Mouse (Mus musculus) CD4-positive, CD25-positive, alpha-beta regulatory T cell, adult 2 months (primary cell): ENCODE data around the gene Bex3.
"Not testable (repeated sequence)": the region's sequence is repeated elsewhere in the genome, so short reads cannot be mapped to it uniquely, and the experiment has no call there.

Source experiments
- DNase-seq: peaks from one replicate; pipeline ENCODE4 v3.0.0-alpha.2; 2012; ENCODE audit warnings: low read depth, low spot score

Gene Bex3

DNA sequence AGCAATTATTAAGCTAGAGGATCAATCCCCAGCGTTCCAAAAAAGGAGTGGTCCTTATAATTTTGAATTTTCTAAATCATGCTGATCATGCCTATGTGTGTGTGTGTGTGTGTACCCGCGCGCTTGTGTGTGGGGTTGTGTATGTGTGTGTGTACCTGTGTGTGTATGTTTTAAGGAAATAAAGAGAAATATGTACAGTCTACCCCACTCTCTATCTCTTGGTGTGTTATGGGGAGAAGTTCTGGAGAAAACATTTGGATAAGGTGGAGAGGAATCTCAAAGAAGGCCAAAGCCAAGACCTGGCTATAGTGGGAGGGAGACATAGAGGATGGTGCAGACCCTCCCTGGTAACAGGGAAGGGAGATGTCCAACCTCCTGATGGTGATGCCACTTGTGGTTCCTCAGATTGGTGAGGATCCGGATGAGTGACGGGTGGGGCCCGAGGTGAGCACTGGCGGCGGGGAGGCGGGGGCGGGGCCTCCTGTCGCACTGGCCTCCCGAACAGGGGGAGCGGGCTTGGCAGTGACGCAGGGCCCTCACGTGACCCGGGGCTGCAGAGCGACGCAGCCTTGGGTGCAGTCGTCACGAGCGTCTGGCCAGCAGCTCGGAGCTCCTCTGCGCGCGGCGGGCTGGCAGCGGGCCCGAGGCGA lies at the start of gene Bex3:
Bex3 (plus strand) TSS at position 511 of the 650 bp plus-strand sequence.
- DNase-seq, result not testable (repeated sequence)

DNA sequence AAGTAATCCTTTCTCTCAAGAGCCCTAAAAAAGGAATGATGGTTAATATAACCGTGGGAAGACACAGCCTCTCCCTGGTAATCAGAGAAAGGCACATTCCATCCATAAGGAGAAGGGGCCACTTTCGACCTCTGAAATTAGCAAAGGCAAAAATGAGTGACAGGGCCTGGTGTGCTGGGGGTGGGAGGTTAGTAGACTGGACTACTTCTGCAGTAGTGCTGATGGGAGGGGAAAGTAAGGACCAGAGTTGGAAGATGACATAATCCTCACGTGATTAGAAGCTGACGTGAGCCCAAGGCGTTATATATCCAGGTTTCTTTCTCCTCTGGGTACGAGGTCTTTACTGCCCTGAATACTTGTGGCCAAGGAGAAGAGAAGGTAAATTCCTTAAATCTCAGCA lies 46.3 kb upstream of the Bex3 start:
- DNase-seq, result no peak

GRCm38 (mm10) chrX:136227768-136228167 lies 42.3 kb upstream of the Bex3 start:
- no peak for DNase-seq

DNA sequence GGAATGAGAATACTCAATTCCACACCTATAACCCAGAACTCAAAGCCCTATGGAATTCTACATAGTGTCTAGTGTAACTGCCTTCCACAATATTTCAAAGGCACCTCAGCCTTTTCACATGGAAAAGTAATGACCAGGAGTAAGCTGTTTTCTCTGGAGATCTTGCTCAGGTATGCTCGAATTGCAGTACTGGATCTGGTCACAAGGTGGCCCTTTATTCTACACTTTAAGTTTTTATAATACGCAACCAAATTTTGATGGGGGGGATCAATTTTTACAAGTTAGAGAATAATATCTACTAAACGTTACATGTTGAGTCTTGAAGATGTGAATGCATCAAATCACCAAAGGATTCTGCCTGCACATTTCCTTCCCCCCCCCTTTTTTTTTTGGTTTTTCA lies 31.9 kb upstream of the Bex3 start:
- peak; percentile 65 for DNase-seq

DNA sequence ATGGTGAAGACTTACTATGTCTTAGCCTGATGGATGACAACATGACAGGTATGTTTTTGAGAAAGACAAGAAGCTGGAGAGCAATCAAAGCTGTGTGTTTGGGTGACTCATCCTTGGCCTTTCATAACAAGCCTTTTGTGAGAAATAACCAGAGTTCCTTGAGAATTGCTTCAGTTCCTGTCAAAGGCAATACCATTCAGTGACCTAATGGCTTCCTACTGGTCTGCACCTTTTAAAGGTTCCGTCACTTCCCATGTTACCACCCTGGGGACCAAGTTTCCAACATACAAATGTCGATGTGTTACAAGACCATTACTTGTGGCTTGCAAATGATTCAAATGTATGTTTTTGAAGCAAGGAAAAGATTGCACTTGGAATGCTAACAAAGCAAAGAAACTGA lies 26.9 kb upstream of the Bex3 start:
- no peak for DNase-seq

DNA sequence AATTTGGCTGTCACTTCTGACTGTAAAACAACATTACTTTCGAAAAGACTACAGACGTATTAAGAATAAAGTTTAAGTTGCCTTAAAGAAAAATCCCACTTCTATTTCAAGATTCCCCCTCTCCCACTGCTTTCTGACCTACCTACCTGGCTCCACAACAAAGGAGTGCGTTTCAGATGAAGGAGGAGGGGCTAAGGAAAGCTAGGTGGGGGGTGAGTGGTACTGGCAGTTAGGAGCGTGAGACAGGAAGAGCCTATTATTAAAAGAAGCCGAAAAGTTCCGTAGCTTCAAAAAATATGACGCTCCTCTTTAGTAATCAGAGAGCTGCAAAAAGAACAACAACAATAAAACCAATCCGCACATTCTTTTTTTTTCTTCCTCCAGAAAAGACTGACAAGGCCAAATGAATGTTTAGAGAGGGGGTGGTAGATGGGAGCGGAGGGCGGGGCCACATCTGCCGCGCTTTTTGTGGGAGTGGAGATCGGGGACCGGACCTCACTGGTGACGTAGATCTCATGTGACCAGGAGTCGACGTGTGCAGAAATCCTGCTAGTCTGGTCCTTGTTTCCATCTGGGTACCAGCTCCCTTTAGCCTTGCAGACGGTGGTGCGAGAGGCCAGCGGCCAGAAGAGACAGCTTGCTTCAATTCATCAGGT lies 25.4 kb upstream of the Bex3 start, which contains the start of gene Tceal9:
Tceal9 (plus strand) TSS at position 506 of the 656 bp plus-strand sequence.
- DNase-seq, result peak; percentile 82

DNA sequence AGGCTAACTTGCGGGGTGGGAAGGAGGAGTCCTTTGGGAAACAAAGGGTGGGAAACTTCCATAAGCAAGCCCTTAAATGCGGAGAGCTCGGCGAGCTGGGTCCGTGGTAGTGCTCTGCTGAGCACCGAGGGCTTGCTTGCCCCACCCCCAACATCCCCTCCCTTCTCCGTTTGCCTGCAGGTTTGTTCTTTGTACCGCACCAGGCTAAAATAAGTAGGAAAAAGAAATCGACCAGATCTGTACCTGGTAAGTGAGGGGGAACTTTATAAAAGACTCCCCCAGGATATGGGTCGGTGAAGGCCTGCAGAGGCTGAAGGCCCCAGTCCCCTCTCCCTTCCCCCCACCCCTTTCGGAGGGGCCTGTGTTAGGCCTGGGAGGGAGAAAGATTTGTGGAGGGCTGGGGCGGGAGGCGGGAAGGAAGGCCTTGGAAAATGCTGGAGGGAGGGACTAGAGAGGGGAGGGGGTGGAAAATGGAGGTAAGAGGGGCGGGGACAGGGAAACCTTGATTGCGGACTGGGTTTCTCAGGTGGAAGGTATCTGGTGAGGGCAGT lies 24.5 kb upstream of the Bex3 start:
- peak; percentile 40 for DNase-seq

DNA sequence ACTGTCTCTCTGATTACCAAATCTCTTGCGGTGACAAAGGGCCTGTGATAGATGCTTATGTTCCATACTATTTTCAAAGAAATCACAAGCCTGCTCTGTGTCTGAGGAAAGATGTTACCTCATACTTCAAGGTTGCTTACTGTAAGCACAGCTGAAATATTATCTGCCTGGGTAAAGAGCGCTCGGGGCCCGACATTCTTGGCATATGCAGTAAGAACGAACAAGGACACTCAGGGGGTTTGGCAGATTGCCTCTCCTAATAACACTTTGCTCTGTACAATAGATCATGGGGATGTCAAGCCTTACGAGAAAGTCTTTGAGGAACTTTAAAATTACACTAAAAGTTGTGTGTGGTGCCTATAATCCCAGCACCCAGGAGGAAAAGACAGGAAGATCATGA lies 21.2 kb upstream of the Bex3 start:
- no peak for DNase-seq

DNA sequence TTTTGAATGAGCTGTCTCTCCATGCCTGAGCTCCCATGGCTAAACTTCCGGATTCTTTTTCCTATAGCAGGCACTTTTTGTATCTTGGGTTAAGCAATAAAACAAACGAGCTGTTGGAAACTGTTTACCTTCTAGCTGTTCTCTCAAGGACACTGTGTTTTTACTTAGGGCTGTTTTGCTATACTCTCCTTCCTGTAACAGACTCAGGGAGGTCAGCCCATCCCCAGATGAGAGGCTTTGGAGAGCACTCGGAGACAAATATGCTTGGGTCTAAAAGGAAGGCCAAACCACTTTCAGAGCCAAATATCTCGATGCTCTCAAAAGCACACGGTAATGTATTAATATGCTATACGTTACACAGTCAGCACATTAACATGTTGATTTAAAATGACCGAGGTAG lies 20.4 kb upstream of the Bex3 start:
- DNase-seq, result no peak

DNA sequence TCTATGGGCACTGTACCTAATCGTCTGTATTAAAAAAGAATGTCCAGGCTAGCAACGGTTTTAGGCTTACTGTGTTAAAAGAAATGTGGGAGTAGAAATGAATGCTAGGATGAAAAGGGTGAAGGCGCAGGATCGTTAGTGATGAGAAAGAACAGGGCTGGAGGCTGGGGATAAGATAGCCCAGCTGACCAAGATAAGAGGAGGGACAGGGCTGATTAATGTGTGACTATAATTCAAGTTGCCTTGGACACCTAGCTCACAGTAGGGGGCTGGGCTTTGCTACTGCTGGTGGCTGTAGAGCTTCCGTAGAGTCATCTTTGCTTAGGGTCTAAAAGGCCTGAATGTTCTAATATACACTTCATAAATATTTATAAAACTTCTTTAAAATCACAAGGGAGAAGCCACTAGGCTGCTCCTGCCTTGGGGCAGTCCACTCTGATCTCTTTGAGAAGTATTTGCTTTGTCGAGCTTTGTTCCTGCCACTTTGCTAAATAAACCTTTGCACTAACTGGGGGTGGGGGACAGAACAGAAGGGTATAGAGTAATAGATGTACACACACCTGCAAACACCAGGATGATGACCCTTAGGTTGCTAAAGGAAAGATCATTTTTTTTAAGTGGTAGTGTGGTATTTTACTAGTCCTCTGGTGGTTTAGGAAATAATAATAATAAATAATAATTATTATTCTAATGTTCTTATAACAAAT lies 17.9 kb upstream of the Bex3 start:
- DNase-seq, result no peak

GRCm38 (mm10) chrX:136267720-136268119 lies 2.3 kb upstream of the Bex3 start:
- DNase-seq, result no peak

- DNase-seq, result no peak
Observed at GRCm38 (mm10) chrX:136268173-136268572, 1.9 kb upstream of the Bex3 start.

DNA sequence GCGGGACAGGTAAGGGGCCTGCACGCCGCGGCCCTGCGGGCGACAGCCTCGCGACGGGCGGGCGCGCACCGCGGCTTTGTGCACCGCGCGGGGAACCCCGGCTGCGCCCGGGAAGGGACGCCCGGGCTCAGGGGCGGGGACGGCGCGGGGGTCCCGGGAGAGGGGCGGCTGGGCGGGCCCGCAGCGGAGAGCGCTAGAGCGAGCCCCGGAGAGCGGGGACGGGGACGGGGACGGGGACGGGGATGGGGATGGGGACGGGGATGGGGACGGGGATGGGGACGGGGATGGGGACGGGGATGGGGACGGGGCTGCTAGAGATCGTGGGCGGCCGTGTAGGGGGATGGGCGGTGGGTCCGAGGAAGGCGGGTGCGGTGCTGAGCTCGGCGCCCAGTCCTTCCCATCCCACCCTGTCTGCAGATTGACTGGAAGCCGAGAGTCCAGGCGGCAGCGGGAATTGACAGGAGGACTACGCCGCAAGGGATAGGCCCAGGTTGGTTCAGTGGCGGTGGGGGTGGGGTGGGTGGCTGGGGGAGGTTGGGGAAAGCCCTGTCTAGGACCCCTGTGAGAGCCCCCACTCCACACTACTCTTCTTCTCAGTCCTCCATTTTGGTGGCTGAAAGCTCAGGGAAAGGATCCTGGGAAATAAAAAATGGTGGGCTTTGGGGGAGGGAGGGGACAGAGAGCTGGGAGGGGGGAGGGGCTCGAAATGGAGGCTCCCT lies 499 bp downstream of the Bex3 start:
- DNase-seq, result peak; percentile 28

GRCm38 (mm10) chrX:136274542-136274941 lies 4.5 kb downstream of the Bex3 start:
- DNase-seq, result no peak

- no peak for DNase-seq
Observed at GRCm38 (mm10) chrX:136275386-136275785, 5.3 kb downstream of the Bex3 start.

DNA sequence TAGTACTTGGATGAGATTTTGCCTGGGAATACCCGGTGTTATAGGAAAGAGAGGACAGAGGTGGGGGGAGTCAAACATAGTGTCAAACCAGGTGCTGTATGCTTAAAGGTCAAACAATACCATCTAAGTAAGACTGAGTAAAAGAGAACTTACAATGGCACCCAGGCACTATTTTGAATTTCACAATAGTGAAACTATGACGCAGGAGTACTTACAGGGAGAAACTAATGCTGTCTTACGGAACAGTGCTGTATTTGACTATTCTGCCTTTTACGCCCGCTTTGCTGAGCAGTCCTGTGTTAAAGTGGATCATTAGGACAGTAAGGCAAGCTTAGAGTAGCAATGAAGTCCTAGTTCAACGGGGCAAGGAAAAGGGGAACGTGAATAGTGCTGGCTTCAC lies 7.5 kb downstream of the Bex3 start:
- no peak for DNase-seq

DNA sequence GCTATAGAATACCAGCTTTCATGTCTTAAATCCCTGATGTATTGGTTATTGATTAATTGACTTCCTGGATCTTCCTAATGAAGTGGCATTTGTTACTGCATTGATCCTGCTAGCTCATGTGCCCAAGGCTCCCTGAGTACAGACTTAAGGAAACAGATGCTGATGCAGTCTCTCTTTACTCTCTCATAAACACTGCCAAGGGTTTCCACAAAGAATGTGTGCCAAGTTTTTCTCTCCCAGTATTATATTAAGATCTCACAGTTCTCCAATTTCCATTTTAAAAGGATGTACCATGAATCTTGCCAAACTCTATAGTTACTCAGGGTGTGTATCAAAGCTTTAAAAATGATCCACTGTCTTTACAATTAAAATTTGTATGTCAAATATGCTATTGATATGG lies 8.3 kb downstream of the Bex3 start:
- DNase-seq, result no peak

DNA sequence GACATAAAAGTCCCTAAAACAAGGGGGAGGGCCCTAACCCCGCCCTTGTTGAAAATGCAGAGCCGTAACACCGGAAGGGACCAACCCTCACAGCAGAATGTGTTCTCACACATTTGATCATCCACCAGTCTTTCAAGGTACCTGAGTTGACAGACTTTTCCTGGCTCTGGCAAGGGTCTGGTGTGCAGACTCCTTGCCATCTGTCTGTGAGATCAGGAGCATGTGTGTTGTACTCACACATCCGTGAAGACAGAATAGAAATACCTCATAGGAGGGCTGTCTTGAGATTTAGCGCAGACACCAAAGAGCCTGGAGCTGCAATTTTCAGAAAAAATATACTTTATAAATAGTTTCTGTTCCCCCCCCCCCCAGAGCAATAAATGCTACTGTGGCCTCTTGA lies 9.4 kb downstream of the Bex3 start:
- no peak for DNase-seq

- peak; percentile 44 for DNase-seq
Observed at GRCm38 (mm10) chrX:136290817-136291281, 20.8 kb downstream of the Bex3 start.

- DNase-seq, result peak; percentile 55
Observed at GRCm38 (mm10) chrX:136304295-136304694, 34.2 kb downstream of the Bex3 start.

GRCm38 (mm10) chrX:136306196-136306595 lies 36.1 kb downstream of the Bex3 start:
- no peak for DNase-seq

- no peak for DNase-seq
Observed at GRCm38 (mm10) chrX:136313303-136313702, 43.2 kb downstream of the Bex3 start.
